Mouse (Mus musculus) MN1 (cell line): ENCODE measurements around the gene Nip7.
"Not testable (repeated sequence)": the region's sequence is repeated elsewhere in the genome, so short reads cannot be mapped to it uniquely, and the experiment has no call there.

Source experiments
- DNase-seq: peaks from one replicate; pipeline ENCODE4 v3.0.0-alpha.2; 2016; ENCODE audit warnings: low spot score

Gene Nip7

DNA sequence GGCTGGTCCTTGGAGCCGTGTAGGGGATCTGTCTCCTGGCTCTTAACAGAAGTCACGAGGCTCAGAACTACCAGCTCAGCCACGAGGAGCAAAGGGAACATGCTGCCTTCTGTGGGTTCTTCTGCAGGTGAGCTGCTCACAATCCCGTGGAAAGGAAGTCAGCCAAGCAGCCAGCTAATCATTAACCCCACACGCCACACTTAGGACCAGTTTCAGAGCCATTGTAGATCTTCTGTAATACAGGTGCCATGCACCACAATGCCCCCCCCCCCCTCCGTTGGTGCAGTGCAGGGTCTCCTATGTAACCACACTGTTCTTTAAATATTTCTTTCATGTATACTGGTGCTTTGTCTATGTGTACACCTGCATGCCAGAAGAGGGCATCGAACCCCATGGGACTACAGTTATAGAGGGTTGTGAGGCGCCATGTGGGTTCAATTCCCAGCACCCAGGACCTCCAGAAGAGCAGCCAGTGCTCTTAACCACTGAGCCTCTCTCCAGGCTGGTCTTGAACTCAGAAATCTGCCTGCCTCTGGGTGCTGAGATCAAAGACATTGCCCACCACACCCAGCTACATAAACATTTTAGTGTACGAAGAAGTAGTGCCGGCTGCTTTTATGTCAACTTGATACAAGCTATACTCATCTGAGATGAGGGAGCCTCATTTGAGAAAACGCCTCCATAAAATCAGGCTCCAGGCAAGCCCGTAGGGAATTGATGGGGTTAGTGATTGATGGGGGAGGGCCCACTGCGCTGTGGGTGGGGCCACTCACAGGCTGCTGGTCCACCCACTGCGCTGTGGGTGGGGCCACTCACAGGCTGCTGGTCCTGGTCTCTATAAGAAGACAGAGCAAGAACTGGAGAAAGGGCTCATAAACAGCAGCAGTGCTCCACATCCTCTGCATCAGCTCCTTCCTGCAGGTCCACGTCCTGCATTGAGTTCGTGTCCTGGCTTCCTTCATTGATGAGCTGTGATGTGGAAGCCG, 9.1 kb downstream of the Nip7 start, which contains the start of gene Tmed6:
Tmed6 (minus strand) TSS at position 134 of the 986 bp plus-strand sequence.
- no peak for DNase-seq

DNA sequence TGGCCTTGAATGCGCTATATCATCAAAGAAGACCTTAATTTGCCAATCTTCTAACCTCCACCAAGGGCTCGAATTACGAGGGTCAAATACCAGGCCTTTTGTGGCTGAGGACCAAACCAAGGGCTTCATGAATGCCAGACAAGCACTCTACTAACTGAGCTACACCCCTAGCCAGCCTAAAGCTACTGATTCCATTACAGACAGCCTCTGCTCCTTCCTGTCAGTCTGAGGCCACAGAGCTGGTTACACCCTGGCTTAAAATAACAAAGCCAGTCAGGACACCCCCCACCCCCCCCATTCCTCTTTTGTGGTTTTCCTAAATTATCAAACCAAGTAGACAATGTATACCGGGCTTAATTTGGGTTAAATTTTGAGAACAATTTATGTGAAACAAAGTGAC, 17.0 kb downstream of the Nip7 start:
- no peak for DNase-seq

DNA sequence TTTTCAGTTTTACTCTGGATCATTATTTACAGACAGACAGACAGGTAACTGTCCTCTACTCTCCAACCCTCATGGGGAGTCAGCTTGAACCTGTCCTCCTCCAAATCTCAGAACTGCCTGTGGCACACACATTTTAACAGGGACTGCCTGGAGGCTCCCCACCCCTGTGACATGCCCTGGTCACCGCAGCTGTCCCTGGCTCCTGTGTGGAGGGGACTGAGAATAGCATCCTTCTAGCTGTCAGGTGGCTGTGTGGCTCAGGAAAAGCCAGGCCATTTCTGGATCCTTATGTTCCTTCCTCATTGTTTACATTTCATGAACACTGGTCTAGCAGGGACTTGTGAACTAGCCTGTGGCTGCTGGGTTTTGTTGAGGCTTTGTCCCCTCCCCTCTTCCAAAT, 17.5 kb downstream of the Nip7 start:
- DNase-seq = no peak

DNA sequence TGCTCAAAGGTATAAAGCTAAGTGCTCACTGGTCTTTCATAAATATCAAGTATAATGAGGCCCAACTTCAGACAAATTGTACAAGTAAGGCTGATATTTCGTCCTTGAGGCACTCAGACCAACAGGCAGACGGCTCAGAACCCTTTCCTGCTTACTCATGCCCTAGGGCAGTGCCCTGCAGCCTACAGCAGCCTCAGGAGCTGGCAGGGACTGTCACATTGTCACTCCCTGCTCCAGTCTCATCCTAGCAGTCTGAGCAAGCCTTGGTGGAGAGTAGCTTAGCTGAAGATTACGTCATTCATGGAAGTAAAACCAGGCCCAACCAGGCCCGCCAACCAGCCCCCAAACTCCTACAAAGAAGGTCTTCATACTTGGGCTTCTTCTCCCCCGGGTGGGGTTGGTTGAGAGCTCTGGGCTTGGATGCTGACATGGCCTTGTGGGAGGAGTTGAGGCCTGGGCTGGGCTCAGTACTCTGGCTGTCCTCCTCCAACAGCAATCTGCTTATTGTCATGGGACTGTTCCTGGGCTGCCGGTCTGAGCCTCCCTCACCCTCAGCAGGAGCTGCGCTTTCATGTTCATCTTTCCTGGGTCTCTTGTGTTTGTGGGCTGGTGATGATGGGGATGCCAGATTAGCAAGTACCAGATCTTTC, 19.7 kb downstream of the Nip7 start:
- DNase-seq = peak; percentile 82

DNA sequence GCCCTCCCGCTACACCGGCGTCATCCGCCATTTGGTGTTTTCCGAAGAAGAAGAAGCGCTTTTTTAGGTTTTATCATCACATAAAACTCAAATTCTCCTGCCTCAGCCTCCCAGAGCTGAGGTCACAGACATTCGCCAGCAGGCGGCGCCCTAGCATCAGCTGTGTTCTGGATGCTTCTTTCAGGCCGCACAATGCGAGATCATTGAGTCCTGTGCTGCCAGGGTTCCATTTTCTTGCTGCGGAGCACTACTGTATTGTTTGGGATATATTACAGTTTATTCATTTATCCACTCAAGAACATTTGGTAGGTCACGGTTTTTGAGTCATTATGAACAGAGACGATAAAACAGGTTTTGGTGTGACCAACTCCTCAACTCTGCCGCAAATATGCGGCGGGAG, 28.7 kb downstream of the Nip7 start:
- DNase-seq = no peak

DNA sequence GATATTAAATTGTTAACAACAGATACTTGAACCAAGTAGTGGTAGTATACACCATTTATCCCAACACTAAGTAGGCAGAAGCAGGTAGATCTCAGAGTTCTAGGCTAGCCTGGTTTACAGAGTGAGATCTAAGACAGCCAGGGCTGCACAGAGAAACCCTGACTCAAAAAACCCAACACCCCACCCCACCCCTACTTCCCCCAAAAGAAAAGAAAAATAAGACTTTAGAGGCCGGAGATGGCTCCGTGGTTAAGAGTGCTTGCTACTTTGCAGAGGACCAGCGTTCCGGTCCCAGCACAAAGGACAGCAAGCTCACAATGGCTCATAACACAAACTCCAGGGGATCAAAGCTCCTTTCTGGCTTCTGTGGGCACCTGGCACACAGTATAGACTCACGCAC, 29.3 kb downstream of the Nip7 start:
- DNase-seq = no peak

DNA sequence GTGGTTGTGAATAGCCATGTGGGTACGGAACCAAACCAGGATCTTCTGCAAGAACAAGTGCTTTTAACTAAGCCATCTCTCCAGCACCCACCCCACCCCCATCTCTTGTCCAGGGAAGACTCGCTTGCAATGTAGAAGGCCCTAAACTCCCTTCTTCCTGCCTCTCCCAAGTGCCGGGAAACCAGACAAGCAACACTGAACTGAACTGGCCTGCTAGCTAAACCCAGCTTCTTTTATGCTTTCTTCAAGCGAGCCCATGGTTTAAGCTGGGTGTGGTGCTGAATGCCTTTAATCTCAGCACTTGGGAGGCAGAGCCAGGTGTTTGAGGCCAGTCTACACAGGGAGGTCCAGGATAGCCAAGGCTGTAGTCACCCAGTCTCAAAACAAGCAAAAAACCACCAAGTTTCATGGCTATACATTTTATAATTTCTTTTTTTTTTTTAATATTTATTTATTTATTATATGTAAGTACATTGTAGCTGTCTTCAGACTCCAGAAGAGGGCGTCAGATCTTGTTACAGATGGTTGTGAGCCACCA, 31.9 kb downstream of the Nip7 start:
- no peak for DNase-seq

DNA sequence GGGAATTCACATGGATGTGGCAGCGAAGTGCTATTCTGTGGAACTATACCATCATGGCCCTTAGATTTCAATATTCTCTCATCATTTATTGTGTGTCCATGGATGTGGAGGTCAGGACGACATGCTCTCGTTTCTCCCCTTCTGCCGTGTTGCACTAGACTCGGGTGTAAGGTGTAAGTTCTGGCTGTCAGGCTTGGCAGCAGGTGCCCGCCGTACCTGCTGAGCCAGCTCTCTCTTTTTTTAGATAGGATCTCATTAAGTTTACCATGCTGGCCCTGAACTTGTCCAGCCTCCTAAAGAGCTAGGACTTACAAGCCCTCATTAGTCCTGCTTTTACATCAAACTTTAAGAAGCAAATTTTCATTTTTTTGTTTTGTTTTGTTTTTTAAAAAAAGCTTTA, 33.9 kb downstream of the Nip7 start:
- DNase-seq = no peak

DNA sequence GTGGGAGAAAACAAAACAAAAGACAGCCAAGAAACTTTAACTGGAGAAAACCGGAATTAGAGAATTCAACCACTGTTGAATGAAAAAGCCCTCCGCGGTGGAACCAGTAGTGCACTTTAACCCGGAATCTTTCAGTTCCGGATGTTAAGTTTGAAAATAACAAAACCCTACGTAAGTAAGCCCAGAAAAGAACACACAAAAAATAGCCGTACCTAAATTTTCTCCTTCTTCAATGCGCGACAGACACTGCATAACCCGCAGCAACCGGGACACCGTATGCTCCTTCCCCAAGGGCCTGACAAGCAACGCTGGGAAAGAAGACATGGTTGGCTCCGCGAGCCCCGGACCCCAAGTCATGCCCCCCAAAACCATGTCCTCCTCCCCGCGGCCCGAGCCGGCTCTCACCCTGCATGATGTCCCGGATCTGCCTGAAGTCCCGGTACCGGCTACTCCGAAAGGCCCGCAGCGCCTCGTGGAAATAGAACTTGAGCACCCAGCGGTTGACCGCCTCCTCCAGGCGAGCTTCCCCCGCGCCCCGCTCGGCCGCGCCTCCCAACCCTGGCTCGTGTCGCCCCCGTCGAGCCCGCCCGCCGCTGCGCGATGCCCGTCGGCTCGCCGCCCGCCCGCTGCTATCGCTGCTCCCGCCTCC, 39.2 kb downstream of the Nip7 start:
- no peak for DNase-seq

DNA sequence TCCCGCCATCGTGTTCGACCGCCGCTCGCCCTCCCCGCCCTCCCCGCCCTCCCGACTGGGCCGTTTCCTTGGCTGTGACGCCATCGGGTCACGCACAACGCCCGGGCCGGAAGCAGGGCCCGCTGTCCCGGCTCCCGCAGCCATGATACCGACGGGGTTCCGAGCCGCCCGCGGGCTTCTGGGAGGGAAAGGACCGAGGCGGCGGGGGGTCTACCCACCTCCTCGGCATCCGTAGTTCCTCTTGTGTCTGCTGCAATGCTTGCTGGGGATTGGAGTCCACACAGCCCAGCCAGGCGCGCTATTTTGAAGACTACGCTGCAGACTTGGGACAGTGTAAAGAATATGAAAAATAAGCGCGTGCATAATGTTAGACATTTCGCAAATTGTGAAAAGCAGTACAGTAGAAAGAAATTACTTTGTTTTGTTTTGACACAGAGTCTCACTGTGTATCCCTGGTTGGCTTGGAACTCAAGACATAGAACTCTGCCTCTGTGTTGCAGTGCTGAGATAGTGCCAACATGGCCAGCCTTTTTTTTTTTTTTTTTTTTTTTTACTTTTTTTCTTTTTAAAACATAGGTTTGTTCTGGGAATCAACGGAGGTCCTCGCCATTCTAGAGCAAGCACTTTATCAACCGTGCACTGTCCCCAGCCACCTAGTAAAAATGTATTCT, 39.8 kb downstream of the Nip7 start, which contains the start of gene Terf2:
Terf2 (minus strand) TSS at position 182 of the 671 bp plus-strand sequence.
- peak; percentile 96 for DNase-seq

DNA sequence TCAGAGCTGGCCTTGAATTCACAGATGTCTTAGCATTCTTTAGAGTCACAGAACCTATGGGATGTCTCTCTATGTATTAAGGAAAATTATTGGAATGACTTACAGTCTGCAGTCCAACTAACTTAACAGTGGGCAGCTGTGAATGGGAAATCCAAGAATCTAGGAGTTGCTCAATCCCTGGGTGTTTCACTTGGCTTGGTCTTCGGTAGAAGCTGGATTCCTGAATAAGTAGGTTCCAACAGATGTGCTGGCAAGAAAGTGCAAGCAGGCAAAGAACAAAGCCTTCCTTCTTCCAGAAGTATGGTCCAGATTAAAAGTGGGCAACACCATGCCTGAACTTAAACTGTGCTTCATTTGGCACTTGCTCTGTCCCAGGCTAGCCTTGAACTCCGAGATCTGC, 44.0 kb downstream of the Nip7 start:
- DNase-seq = no peak

DNA sequence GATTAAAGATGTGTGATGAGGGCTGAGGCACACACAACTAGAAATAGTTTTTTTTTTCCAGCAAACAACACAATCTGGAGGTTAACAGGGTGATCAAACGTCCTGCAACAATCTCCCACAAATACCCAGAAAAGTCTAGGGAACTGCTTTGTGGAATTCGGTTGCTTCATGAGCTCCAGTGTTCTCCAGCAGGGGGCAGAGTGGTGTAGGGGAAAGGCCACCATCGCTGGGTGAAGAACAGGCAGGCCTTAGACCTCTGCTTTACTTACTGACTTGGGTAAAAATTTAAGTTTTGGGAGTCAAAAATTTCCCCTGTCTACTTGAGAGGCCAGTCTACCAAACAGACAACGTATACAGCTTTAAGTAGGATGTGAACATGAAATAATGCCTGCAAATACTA, 47.9 kb downstream of the Nip7 start:
- peak; percentile 82 for DNase-seq

DNA sequence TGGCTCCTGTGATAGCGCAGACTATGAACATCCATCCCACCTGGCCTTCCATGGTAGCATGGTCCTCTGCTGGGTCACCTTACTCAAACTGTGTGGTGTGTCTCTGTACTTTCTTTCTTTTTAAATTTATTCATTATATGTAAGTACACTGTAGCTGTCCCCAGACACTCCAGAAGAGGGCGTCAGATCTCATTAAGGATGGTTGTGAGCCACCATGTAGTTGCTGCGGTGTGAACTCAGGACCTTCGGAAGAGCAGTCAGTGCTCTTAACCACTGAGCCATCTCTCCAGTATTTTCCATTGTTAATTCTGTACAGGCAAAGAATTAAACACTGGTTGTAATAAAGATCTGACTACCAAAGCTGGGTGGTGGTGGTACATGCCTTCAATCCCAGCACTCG, 51.4 kb downstream of the Nip7 start:
- not testable (repeated sequence) for DNase-seq

DNA sequence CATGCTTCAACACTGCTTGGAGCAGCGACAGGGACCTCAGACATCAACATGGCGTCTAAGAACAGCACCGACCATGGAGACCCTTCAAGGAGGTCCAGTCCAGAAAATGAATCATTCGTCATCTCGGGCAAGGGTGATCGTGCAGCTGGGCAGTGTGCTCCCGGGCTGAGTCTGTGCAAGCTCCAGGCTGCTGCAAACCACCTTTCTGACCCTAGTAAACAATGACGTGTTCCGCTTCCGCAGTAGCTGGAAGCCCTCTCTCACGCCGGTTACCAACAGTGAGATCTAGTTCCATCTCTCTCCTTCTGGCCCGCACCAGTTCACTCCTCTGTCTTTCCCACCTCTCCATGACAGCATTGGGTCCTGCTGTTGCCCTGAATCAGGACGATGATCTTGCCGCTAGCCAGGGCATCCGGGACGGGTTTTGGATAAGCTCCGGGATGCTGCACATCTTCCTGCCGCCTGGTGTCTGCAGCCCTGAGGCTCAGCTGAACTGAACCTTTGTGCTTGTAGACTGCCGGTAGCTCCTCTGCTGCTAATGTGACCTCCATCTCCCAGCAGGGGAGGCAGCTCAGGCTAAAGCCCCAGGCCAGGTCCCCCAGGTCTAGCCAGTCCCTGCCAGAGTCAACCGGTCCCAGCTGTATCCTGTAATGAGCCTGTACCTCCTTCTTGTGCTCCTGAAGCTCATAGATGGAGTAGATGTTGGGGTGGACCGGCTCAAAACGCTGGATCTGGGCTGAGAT, 52.5 kb downstream of the Nip7 start:
- DNase-seq = peak; percentile 82

DNA sequence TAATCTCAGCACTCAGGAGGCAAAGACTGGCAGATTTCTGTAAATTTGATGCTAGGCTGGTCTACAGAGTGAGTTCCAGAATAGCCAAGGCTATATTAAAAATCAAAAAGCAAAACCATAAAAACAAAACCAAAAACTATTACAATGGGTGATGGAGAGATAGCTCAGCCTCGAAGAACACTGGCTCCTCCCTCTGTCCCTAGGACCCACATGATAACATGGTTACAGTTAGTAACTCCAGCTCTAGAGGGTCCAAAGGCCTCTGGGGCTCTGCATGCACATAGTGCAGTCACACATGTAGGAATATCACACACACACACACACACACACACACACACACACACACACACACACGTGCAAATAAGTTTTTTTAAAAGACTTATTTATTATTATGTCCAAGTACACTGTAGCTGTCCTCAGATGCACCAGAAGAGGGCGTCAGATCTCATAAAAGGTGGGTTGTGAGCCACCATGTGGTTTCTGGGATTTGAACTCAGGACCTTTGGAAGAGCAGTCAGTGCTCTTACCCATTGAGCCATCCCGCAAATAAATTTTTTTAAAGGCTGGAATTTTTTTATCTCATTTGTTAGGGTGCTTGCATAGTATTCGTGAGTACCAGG, 53.2 kb downstream of the Nip7 start:
- DNase-seq = peak; percentile 22
